Mouse (Mus musculus) midbrain, embryonic 16.5 days (tissue): Measurements from ENCODE around the gene Fgf15. TPM values are rescaled to one million over a fixed set of nuclear protein-coding genes. Genes with fewer than 3 reads are reported as not detected.

ENCODE experiments used
- ATAC-seq: fragments of 200-750 bp; cut with Nextera tagmentation; 2 replicates; pipeline ENCODE4 v1.8.0; 2017; ENCODE audit warnings: moderate TSS enrichment
- H3K27ac ChIP-seq: fragments of 300-500 bp; sonication (generic); 2 replicates; pipeline ENCODE4 v1.5.1; 2014; ENCODE audit warnings: mild to moderate bottlenecking, low read length, mixed read lengths
- H3K27me3 ChIP-seq: fragments of 300-500 bp; sonication (generic); 2 replicates; pipeline ENCODE4 v1.6.1; 2014; ENCODE audit warnings: low read depth, low read length, mixed read lengths; ENCODE audit not compliant: control insufficient read depth, insufficient read depth
- H3K36me3 ChIP-seq: fragments of 300-500 bp; sonication (generic); 2 replicates; pipeline ENCODE4 v1.6.1; 2014; ENCODE audit warnings: mild to moderate bottlenecking, low read length, moderate library complexity, mixed read lengths; ENCODE audit not compliant: control insufficient read depth, insufficient read depth
- H3K4me1 ChIP-seq: fragments of 300-500 bp; sonication (generic); 2 replicates; pipeline ENCODE4 v1.6.1; 2014; ENCODE audit warnings: mild to moderate bottlenecking, low read length, mixed read lengths; ENCODE audit not compliant: control insufficient read depth, insufficient read depth
- H3K4me2 ChIP-seq: fragments of 300-500 bp; sonication (generic); 2 replicates; pipeline ENCODE4 v1.6.1; 2014; ENCODE audit warnings: mild to moderate bottlenecking, low read length, mixed read lengths
- H3K4me3 ChIP-seq: fragments of 300-500 bp; sonication (generic); 2 replicates; pipeline ENCODE4 v1.5.1; 2014; ENCODE audit warnings: low read depth, mild to moderate bottlenecking, low read length, moderate library complexity, mixed read lengths
- H3K9ac ChIP-seq: fragments of 300-500 bp; sonication (generic); 2 replicates; pipeline ENCODE4 v1.6.1; 2014; ENCODE audit warnings: low read depth, low read length, mixed read lengths
- H3K9me3 ChIP-seq: fragments of 300-500 bp; sonication (generic); replicated peaks from 2 replicates; pipeline ENCODE4 v1.6.1; 2014; ENCODE audit warnings: mild to moderate bottlenecking, low read length, mixed read lengths; ENCODE audit not compliant: control insufficient read depth, poor library complexity, severe bottlenecking
- WGBS: fragments of 180-500 bp; shearing (Covaris S2); extraction: QIAGEN DNeasy Blood & Tissue Kit; methylation state at CpG from one replicate; pipeline ENCODE4 v1.1.7; 2014; 5-methylcytosine and 5-hydroxymethylcytosine counted together
- polyA plus RNA-seq: library from polyadenylated mRNA; unstranded; fragments of >200 nt; fragmentation: Nextera tagmentation; extraction: Ambion mirVana; gene quantifications from 2 replicates; pipeline ENCODE4 v1.2.1, GENCODE M21; 2015

Gene Fgf15
- 19.0 and 35.9 TPM in 2 replicates for polyA plus RNA-seq

- Histone ChIP-seq H3K9ac (peak within 1 kb of the TSS; percentile 57), H3K36me3 (no peaks in the 10 kb centered on the region), H3K9me3 (no peaks in the 10 kb centered on the region), H3K27ac (no peak within 1 kb of the TSS), H3K4me1 (peaks cover 21% of the 10 kb centered on the region), H3K4me2 (peak within 1 kb of the TSS; percentile 93), H3K27me3 (peaks cover 17% of the 10 kb centered on the region), H3K4me3 (peak within 1 kb of the TSS; percentile 49)
- peak; percentile 29 for ATAC-seq
- under 1% methylated on average over 65 of the region's 65 CpGs for WGBS
Observed at GRCm38 (mm10) chr7:144896294-144897218, at the start of gene Fgf15. Fgf15 (plus strand) TSS chr7:144896531.

GRCm38 (mm10) chr7:144847067-144847466 lies 49.3 kb upstream of the Fgf15 start, which contains the start of gene Fgf4:
Fgf4 (plus strand) TSS chr7:144847367.
- Histone ChIP-seq H3K9me3 (no peaks in the 10 kb centered on the region), H3K9ac (no peak within 1 kb of the TSS), H3K4me2 (no peak within 1 kb of the TSS), H3K27me3 (peaks cover 5% of the 10 kb centered on the region), H3K4me1 (no peaks in the 10 kb centered on the region), H3K27ac (no peak within 1 kb of the TSS), H3K36me3 (no peaks in the 10 kb centered on the region), H3K4me3 (no peak within 1 kb of the TSS)
- ATAC-seq = no peak

- Histone ChIP-seq H3K4me3 (no peak overlapping the region), H3K27ac (no peak overlapping the region), H3K27me3 (no peaks in the 10 kb centered on the region), H3K36me3 (no peaks in the 10 kb centered on the region), H3K4me1 (no peaks in the 10 kb centered on the region), H3K9ac (no peak overlapping the region), H3K9me3 (no peaks in the 10 kb centered on the region), H3K4me2 (no peak overlapping the region)
- WGBS = 67% methylated on average over 3 of the region's 3 CpGs
- ATAC-seq = no peak
Observed at GRCm38 (mm10) chr7:144851321-144851720, 45.0 kb upstream of the Fgf15 start.

- H3K27me3 ChIP-seq = peaks cover 6% of the 10 kb centered on the region
- no peaks in the 10 kb centered on the region for H3K9me3 ChIP-seq
- no peak overlapping the region for H3K4me3 ChIP-seq
- 56% methylated on average over 3 of the region's 3 CpGs for WGBS
- H3K27ac ChIP-seq = no peak overlapping the region
- H3K36me3 ChIP-seq = no peaks in the 10 kb centered on the region
- no peak overlapping the region for H3K9ac ChIP-seq
- no peak for ATAC-seq
- H3K4me1 ChIP-seq = no peaks in the 10 kb centered on the region
- no peak overlapping the region for H3K4me2 ChIP-seq
Observed at GRCm38 (mm10) chr7:144854966-144855365, 41.4 kb upstream of the Fgf15 start.

GRCm38 (mm10) chr7:144857158-144857557 lies 39.2 kb upstream of the Fgf15 start:
- no peak overlapping the region for H3K4me2 ChIP-seq
- no peaks in the 10 kb centered on the region for H3K9me3 ChIP-seq
- no peak overlapping the region for H3K27ac ChIP-seq
- H3K4me1 ChIP-seq = peaks cover 9% of the 10 kb centered on the region; the same call in 1 of the 2 replicates
- no peak overlapping the region for H3K4me3 ChIP-seq
- H3K27me3 ChIP-seq = peaks cover 28% of the 10 kb centered on the region
- WGBS = 82% methylated on average over 7 of the region's 7 CpGs
- ATAC-seq = no peak
- no peaks in the 10 kb centered on the region for H3K36me3 ChIP-seq
- no peak overlapping the region for H3K9ac ChIP-seq

GRCm38 (mm10) chr7:144857826-144858342 lies 38.4 kb upstream of the Fgf15 start:
- Histone ChIP-seq H3K9ac (no peak overlapping the region), H3K4me3 (no peak overlapping the region), H3K27me3 (peaks cover 31% of the 10 kb centered on the region), H3K27ac (no peak overlapping the region), H3K9me3 (no peaks in the 10 kb centered on the region), H3K4me2 (no peak overlapping the region), H3K4me1 (peaks cover 9% of the 10 kb centered on the region; the same call in 1 of the 2 replicates), H3K36me3 (no peaks in the 10 kb centered on the region)
- no peak for ATAC-seq
- 61% methylated on average over 3 of the region's 3 CpGs for WGBS

GRCm38 (mm10) chr7:144858702-144859101 lies 37.6 kb upstream of the Fgf15 start:
- no peak overlapping the region for H3K27ac ChIP-seq
- peaks cover 9% of the 10 kb centered on the region; the same call in 1 of the 2 replicates for H3K4me1 ChIP-seq
- H3K9ac ChIP-seq = no peak overlapping the region
- 97% methylated on average over 1 of the region's 1 CpGs for WGBS
- H3K27me3 ChIP-seq = peaks cover 37% of the 10 kb centered on the region
- no peak for ATAC-seq
- no peak overlapping the region for H3K4me3 ChIP-seq
- H3K9me3 ChIP-seq = no peaks in the 10 kb centered on the region
- no peaks in the 10 kb centered on the region for H3K36me3 ChIP-seq
- no peak overlapping the region for H3K4me2 ChIP-seq

GRCm38 (mm10) chr7:144861056-144861768 lies 35.1 kb upstream of the Fgf15 start:
- H3K9me3 ChIP-seq = no peaks in the 10 kb centered on the region
- peak overlapping the region; percentile 16 for H3K4me2 ChIP-seq
- no peak overlapping the region for H3K9ac ChIP-seq
- H3K36me3 ChIP-seq = no peaks in the 10 kb centered on the region
- H3K4me1 ChIP-seq = peaks cover 9% of the 10 kb centered on the region; the same call in 1 of the 2 replicates
- H3K27ac ChIP-seq = no peak overlapping the region
- peak overlapping the region; percentile 20 for H3K4me3 ChIP-seq
- WGBS = under 1% methylated on average over 62 of the region's 72 CpGs
- ATAC-seq = no peak
- H3K27me3 ChIP-seq = peaks cover 56% of the 10 kb centered on the region
